Mouse (Mus musculus) G1E (cell line): ENCODE data around the gene Tefm.

Experiments
- CTCF ChIP-seq: IDR thresholded peaks from 2 replicates; pipeline ENCODE4 v1.5.1; 2012; ENCODE audit warnings: low read depth, low read length, inconsistent platforms, mixed read lengths
- GATA1 ChIP-seq: IDR thresholded peaks from 2 replicates; pipeline ENCODE4 v1.6.1; 2012; ENCODE audit warnings: borderline replicate concordance, low read length, inconsistent platforms, mixed read lengths

DNA sequence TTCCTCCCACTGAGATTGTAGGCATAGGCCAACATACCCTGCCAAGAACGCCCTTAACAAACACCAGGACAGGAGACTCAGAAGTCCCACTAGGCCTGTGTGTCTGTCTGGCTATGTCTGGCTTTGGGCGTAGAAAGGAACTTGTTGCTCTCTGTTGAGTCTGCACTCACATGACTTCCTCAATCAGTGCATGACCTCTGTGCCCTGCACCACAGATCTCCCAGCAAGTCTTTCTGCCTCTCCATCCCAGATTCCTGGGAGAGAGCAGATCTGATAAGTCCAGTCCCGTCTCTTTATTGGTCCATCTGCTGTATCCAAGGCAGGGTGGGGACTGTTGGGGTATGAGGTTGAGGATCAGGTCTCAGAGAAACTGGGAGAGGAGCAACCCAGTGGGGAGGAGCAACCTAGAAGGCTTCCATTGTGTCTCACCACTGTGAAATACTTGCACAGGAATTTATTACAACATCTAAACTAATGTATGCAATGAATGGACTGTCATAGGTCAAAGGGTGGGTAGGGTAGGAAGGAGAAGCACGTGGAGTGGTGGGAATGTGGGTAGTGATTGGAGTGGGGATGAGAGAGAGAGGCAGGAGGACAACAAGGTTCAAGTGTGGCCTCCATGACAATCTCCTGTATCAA lies 26.8 kb upstream of the Tefm start:
- no peak for TF ChIP-seq CTCF
- no peak for TF ChIP-seq GATA1
